Mouse (Mus musculus): ENCODE results near the gene Poc1a. TPM values are rescaled to one million over a fixed set of nuclear protein-coding genes. Genes with fewer than 3 reads are reported as not detected.
A peak's percentile ranks its signal among the peaks of the same experiment; 100 is the strongest.

Poc1a gene
- polyA plus RNA-seq, 1 experiment from 2014 or later, result 31.1 TPM

DNA sequence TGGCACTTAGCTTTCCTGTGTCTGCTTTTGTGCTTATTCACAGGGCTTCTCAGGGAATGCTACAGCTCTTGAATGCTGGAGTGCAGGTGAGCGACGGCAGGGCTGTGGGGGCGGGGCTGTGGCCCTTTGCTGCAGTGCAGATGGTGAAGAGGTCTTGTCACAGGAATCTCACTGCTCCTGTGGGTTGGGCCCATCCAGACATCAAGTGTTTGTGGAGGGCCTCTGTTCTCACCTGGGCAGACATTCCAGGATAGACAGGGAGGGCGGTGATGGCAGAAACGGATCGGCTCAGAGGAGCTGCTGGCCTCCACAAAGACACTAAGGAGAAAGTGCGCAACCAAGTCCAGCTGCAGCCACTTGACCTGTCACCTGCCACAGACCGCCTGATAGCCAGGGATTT, 45.4 kb downstream of the Poc1a start:
- Histone ChIP-seq H3K27ac (ENCODE audit: low read depth, low read length) (no peak overlapping the region), H3K4me2 (no peak overlapping the region), H3K4me3 (ENCODE audit: low read depth, low read length) (no peak overlapping the region), H3K4me1 (ENCODE audit: control insufficient read depth, insufficient read depth, low read length) (no peaks in the 10 kb centered on the region; the same call in none of the 2 replicates), H3K27me3 (ENCODE audit: control insufficient read depth, insufficient read depth, low read length) (no peaks in the 10 kb centered on the region), H3K9ac (ENCODE audit: low read depth, low read length) (no peak overlapping the region), H3K36me3 (ENCODE audit: control insufficient read depth, insufficient read depth, low read length) (peaks cover 3% of the 10 kb centered on the region; the same call in 1 of the 2 replicates), H3K9me3 (replicated peaks; ENCODE audit: control insufficient read depth, low read length) (no peaks in the 10 kb centered on the region)
- WGBS (ENCODE audit: insufficient replicate concordance), result 60% methylated on average over 8 of the region's 8 CpGs
- 0 out of 2 replicates have a peak, but pooled peaks have one; percentile 15 for ATAC-seq (replicated peaks; ENCODE audit: insufficient number of reproducible peaks, low FRiP score, low TSS enrichment)

DNA sequence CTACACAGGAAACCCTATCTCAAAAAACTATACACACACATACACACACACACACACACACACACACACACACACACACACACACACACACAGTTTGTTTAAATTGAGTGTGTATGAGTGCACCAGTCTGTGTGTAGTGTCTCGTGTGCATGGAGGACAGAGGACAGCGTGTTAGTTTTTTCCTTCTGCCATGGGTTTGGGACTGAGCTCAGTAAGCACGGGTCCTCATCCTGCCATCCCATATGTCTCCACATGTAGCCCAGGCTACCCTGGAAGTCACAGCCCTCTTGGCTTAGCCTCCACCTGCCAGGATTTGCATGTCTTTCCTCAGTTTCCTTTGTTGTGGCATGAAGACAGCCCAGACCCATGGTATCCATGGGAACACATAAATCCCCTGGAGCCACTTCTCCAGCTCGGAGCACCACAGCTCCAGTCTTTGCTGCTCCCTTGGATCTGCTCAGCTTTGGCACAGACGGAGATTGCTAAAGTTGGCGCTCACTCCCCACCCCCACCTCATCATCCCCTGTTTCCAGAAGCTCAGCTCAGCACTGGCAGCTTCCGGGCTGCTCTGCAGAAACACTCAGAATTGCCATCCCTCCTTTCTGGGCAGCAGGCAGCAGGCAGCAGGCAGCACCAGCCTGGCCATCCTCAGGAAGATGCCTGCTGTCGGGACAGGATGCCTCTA, 46.4 kb downstream of the Poc1a start:
- Histone ChIP-seq H3K4me3 (ENCODE audit: low read depth, low read length) (no peak overlapping the region), H3K36me3 (ENCODE audit: control insufficient read depth, insufficient read depth, low read length) (peaks cover 3% of the 10 kb centered on the region; the same call in 1 of the 2 replicates), H3K9me3 (replicated peaks; ENCODE audit: control insufficient read depth, low read length) (no peaks in the 10 kb centered on the region), H3K4me2 (no peak overlapping the region), H3K27me3 (ENCODE audit: control insufficient read depth, insufficient read depth, low read length) (no peaks in the 10 kb centered on the region), H3K27ac (ENCODE audit: low read depth, low read length) (no peak overlapping the region), H3K4me1 (ENCODE audit: control insufficient read depth, insufficient read depth, low read length) (no peaks in the 10 kb centered on the region; the same call in none of the 2 replicates), H3K9ac (ENCODE audit: low read depth, low read length) (no peak overlapping the region)
- no peak for ATAC-seq (replicated peaks; ENCODE audit: insufficient number of reproducible peaks, low FRiP score, low TSS enrichment)
- 80% methylated on average over 8 of the region's 8 CpGs for WGBS (ENCODE audit: insufficient replicate concordance)

DNA sequence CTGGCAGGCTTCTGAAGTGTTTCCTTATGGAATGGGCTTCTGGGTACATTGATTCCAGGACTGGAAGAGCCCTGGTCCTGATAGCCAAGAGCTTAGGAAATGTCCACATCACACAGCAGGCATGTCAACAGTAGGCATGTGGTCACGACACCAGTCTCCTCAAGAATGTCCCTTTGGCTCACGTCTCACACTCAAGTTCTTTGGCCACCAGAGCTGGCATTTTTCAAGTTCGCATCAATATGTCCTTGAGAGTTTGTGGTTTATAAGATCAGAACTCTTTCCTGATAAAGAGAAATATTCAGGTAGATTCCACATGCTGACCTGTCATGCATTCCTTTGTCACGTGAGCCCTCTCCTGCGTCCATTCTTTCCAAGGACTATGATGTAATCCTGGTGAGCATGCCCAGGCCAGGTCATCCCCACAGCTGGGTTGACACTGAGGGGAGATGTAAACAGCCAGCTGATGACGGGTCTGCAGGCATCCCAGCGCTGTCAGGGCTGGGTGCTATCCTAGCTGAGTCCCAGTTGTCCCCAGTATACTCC, 47.3 kb downstream of the Poc1a start:
- H3K9me3 ChIP-seq (replicated peaks; ENCODE audit: control insufficient read depth, low read length), result no peaks in the 10 kb centered on the region
- no peaks in the 10 kb centered on the region for H3K27me3 ChIP-seq (ENCODE audit: control insufficient read depth, insufficient read depth, low read length)
- H3K4me1 ChIP-seq (ENCODE audit: control insufficient read depth, insufficient read depth, low read length), result no peaks in the 10 kb centered on the region; the same call in none of the 2 replicates
- 65% methylated on average over 7 of the region's 7 CpGs for WGBS (ENCODE audit: insufficient replicate concordance)
- no peak overlapping the region for H3K4me2 ChIP-seq
- ATAC-seq (replicated peaks; ENCODE audit: insufficient number of reproducible peaks, low FRiP score, low TSS enrichment), result no peak
- no peak overlapping the region for H3K9ac ChIP-seq (ENCODE audit: low read depth, low read length)
- no peak overlapping the region for H3K27ac ChIP-seq (ENCODE audit: low read depth, low read length)
- H3K4me3 ChIP-seq (ENCODE audit: low read depth, low read length), result no peak overlapping the region
- H3K36me3 ChIP-seq (ENCODE audit: control insufficient read depth, insufficient read depth, low read length), result peaks cover 3% of the 10 kb centered on the region; the same call in 1 of the 2 replicates

DNA sequence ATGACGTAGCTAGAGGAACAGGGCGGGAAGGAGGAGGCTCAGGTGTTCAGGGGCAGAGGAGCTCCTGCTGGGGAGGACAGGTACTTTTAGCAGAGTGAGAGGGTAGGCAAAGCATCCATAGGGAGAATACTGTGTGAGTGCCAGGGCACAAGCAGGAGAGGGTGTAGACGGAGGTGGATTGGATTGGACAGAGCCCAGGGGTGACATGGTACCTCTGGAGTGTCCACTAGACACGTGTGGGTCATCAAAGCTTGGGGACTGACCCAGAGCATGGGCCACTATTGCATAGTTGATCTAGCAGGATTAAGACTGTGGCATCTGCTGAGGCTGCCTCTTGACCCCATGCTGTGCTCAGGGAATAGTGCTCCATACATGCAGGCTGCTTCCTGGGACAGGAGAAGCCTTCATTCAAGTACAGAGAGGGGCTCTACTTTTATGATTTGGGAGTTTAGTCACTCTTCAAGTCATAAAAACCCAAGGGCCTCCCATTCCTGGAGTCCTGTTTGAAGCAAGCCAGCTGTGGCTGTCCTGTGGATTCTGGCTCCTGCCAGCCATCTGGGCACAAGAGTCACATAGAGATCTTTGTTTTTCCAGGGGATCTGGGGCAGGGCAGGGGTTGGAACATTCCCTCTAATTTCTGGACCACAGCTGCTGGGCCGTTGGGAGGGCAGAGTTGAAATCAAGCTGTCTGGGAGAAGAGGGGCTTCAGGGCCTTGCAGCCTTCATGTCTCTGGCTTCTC, 48.1 kb downstream of the Poc1a start:
- H3K4me3 ChIP-seq (ENCODE audit: low read depth, low read length), result no peak overlapping the region
- 79% methylated on average over 5 of the region's 5 CpGs for WGBS (ENCODE audit: insufficient replicate concordance)
- H3K27me3 ChIP-seq (ENCODE audit: control insufficient read depth, insufficient read depth, low read length), result no peaks in the 10 kb centered on the region
- no peak overlapping the region for H3K4me2 ChIP-seq
- H3K27ac ChIP-seq (ENCODE audit: low read depth, low read length), result no peak overlapping the region
- H3K4me1 ChIP-seq (ENCODE audit: control insufficient read depth, insufficient read depth, low read length), result no peaks in the 10 kb centered on the region; the same call in none of the 2 replicates
- no peaks in the 10 kb centered on the region for H3K9me3 ChIP-seq (replicated peaks; ENCODE audit: control insufficient read depth, low read length)
- H3K9ac ChIP-seq (ENCODE audit: low read depth, low read length), result no peak overlapping the region
- peaks cover 3% of the 10 kb centered on the region; the same call in 1 of the 2 replicates for H3K36me3 ChIP-seq (ENCODE audit: control insufficient read depth, insufficient read depth, low read length)
- no peak for ATAC-seq (replicated peaks; ENCODE audit: insufficient number of reproducible peaks, low FRiP score, low TSS enrichment)

DNA sequence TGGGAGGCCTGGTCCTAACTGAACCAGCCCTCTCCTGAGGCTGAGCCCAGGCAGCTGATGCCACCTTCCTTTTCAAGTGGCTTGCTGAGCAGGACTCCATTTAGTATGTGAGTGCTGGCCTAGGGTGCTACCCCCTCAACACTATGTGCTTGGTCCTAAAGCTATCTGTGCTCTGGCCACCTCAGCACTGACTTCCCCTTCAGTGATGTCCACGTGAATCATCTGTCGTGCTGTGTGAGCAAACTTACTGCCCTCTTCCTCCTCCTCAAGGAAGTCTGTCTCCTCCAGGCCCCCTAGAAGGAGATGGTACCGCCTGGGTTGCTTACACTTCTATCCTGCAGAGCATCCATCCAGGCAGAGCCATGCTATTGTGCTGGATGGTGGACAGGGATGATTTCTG, 51.9 kb downstream of the Poc1a start:
- Histone ChIP-seq H3K9ac (ENCODE audit: low read depth, low read length) (no peak overlapping the region), H3K9me3 (replicated peaks; ENCODE audit: control insufficient read depth, low read length) (no peaks in the 10 kb centered on the region), H3K4me1 (ENCODE audit: control insufficient read depth, insufficient read depth, low read length) (peaks cover 8% of the 10 kb centered on the region), H3K27me3 (ENCODE audit: control insufficient read depth, insufficient read depth, low read length) (no peaks in the 10 kb centered on the region), H3K4me3 (ENCODE audit: low read depth, low read length) (no peak overlapping the region), H3K27ac (ENCODE audit: low read depth, low read length) (no peak overlapping the region), H3K4me2 (no peak overlapping the region), H3K36me3 (ENCODE audit: control insufficient read depth, insufficient read depth, low read length) (peaks cover 2% of the 10 kb centered on the region; the same call in 1 of the 2 replicates)
- ATAC-seq (replicated peaks; ENCODE audit: insufficient number of reproducible peaks, low FRiP score, low TSS enrichment), result no peak
- WGBS (ENCODE audit: insufficient replicate concordance), result 65% methylated on average over 3 of the region's 3 CpGs

DNA sequence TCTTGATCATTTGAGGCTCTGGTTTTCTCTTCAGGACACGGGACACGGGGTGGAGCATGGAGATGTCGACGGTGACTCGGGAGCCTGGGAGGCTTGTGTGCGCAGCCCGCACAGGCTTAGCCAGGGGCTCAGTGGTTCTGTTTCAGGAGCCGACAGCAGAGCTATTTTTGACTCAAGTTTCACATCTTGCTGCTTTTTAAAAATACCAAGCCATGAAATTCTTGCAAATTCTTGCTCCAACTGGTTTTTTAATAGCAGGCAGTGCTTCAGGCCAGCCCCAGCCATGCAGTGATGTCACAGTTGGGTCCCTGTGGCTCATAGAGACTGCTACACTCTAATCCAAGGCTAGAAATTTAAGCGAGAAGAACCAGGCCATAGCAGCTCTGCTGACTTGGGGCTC, 56.8 kb downstream of the Poc1a start:
- Histone ChIP-seq H3K4me3 (ENCODE audit: low read depth, low read length) (no peak overlapping the region), H3K4me1 (ENCODE audit: control insufficient read depth, insufficient read depth, low read length) (peaks cover 43% of the 10 kb centered on the region), H3K4me2 (no peak overlapping the region), H3K36me3 (ENCODE audit: control insufficient read depth, insufficient read depth, low read length) (no peaks in the 10 kb centered on the region), H3K9ac (ENCODE audit: low read depth, low read length) (no peak overlapping the region), H3K9me3 (replicated peaks; ENCODE audit: control insufficient read depth, low read length) (no peaks in the 10 kb centered on the region), H3K27ac (ENCODE audit: low read depth, low read length) (no peak overlapping the region), H3K27me3 (ENCODE audit: control insufficient read depth, insufficient read depth, low read length) (no peaks in the 10 kb centered on the region)
- ATAC-seq (replicated peaks; ENCODE audit: insufficient number of reproducible peaks, low FRiP score, low TSS enrichment), result no peak
- 62% methylated on average over 9 of the region's 9 CpGs for WGBS (ENCODE audit: insufficient replicate concordance)

DNA sequence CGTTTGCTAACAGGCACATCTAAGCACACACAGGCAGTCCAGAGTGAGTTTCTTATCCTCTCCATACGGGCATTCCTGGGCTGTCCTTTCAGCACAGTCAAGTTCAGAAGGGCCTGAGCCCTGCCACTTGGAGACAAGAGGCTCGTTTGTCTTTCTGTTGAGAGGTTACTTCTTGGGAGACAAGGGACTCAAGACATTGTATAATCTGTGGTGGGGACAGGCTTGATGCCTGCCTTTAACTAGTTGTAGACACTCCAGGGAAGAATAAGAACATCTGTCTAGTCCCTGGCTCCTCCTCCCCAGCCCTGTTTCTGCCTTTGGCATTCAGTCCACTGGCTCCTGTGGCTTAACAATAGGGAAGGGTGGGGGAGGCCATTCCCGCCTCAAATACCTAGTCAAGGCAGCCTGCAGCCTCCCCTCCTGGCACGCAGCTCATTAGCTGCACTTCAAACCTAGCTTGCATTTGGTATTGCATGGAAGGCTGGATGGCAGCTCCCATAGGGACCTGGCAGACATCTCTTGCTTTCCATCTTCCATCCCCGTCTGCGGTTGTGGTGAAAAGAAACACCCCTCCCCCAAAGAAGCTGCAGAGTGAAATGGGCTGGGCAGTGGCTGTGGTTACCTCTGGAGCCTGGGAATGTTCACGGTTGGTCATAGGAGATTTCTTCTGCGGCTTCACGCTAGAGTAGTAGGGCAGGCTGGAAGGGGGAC, 57.8 kb downstream of the Poc1a start:
- peak overlapping the region; percentile 59 for H3K27ac ChIP-seq (ENCODE audit: low read depth, low read length)

DNA sequence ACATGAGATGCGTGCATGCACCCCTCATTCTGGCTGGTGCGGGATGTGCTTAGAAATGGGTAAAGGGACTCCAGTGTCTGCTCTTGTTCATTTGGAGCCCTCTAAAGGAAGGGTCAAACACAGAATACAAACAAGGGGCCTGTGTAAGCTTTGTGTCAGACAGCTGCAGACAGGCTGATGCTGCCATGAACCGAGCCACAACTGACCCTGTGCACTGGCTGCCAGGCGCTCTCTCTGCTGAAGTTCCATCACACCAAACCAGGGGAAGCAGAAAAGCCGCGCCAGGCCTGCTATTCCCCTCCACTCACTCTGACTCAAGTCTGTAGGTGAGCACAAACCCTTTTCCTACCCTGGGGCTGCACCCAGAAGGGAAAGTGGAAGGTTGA, 58.3 kb downstream of the Poc1a start:
- no peaks in the 10 kb centered on the region for H3K36me3 ChIP-seq (ENCODE audit: control insufficient read depth, insufficient read depth, low read length)
- peak overlapping the region; percentile 59 for H3K27ac ChIP-seq (ENCODE audit: low read depth, low read length)
- peaks cover 43% of the 10 kb centered on the region for H3K4me1 ChIP-seq (ENCODE audit: control insufficient read depth, insufficient read depth, low read length)
- H3K27me3 ChIP-seq (ENCODE audit: control insufficient read depth, insufficient read depth, low read length), result no peaks in the 10 kb centered on the region
- H3K4me2 ChIP-seq, result 0 out of 2 replicates have a peak overlapping the region, but pooled peaks have one; percentile 6
- H3K9ac ChIP-seq (ENCODE audit: low read depth, low read length), result no peak overlapping the region
- H3K4me3 ChIP-seq (ENCODE audit: low read depth, low read length), result no peak overlapping the region
- 69% methylated on average over 6 of the region's 6 CpGs for WGBS (ENCODE audit: insufficient replicate concordance)
- no peak for ATAC-seq (replicated peaks; ENCODE audit: insufficient number of reproducible peaks, low FRiP score, low TSS enrichment)
- H3K9me3 ChIP-seq (replicated peaks; ENCODE audit: control insufficient read depth, low read length), result no peaks in the 10 kb centered on the region

More for the DNA sequence above, 57.8 kb downstream of the Poc1a start:
- Histone ChIP-seq H3K9me3 (replicated peaks; ENCODE audit: control insufficient read depth, low read length) (no peaks in the 10 kb centered on the region), H3K4me2 (peak overlapping the region; percentile 11; the same call in 1 of the 2 replicates), H3K9ac (ENCODE audit: low read depth, low read length) (peak overlapping the region; percentile 10; the same call in 1 of the 2 replicates), H3K4me1 (ENCODE audit: control insufficient read depth, insufficient read depth, low read length) (peaks cover 43% of the 10 kb centered on the region), H3K4me3 (ENCODE audit: low read depth, low read length) (no peak overlapping the region), H3K27me3 (ENCODE audit: control insufficient read depth, insufficient read depth, low read length) (no peaks in the 10 kb centered on the region), H3K36me3 (ENCODE audit: control insufficient read depth, insufficient read depth, low read length) (no peaks in the 10 kb centered on the region)
- ATAC-seq (replicated peaks; ENCODE audit: insufficient number of reproducible peaks, low FRiP score, low TSS enrichment), result no peak
- WGBS (ENCODE audit: insufficient replicate concordance), result 19% methylated on average over 10 of the region's 10 CpGs
